Mouse (Mus musculus) spleen, adult 2 months (tissue): Measurements from ENCODE around the gene Commd8. TPM values are rescaled to one million over a fixed set of nuclear protein-coding genes. Genes with fewer than 3 reads are reported as not detected.
"Not testable (repeated sequence)": the region's sequence is repeated elsewhere in the genome, so short reads cannot be mapped to it uniquely, and the experiment has no call there.

Experiments
- DNase-seq, 2 experiments: peaks; one replicate each; pipeline versions ENCODE4 v3.0.0 to v3.0.0-alpha.2; 2012 to 2021; ENCODE audit warnings: low spot score in 2 of 2, low read depth in 1 of 2
- H3K27ac ChIP-seq: fragments of 200-500 bp; 2 replicates; pipeline ENCODE4 v1.5.1; 2012; ENCODE audit warnings: low read length, inconsistent platforms; ENCODE audit not compliant: insufficient read depth
- H3K27me3 ChIP-seq: fragments of 200-500 bp; 2 replicates; pipeline ENCODE4 v1.6.1; 2012; ENCODE audit warnings: mild to moderate bottlenecking, moderate library complexity, low read length, inconsistent platforms; ENCODE audit not compliant: control insufficient read depth, insufficient read depth
- H3K36me3 ChIP-seq: fragments of 200-500 bp; 2 replicates; pipeline ENCODE4 v1.6.1; 2012; ENCODE audit warnings: mild to moderate bottlenecking, low read length, inconsistent platforms; ENCODE audit not compliant: control insufficient read depth, insufficient read depth
- H3K4me1 ChIP-seq: fragments of 200-500 bp; 2 replicates; pipeline ENCODE4 v1.6.1; 2011; ENCODE audit warnings: inconsistent platforms; ENCODE audit not compliant: control insufficient read depth, insufficient read depth, insufficient read length
- H3K4me3 ChIP-seq: fragments of 200-500 bp; 2 replicates; pipeline ENCODE4 v1.5.1; 2011; ENCODE audit warnings: mild to moderate bottlenecking, inconsistent platforms; ENCODE audit not compliant: insufficient read depth, insufficient read length; ENCODE audit errors: extremely low read depth
- CTCF ChIP-seq: fragments of 200-500 bp; IDR thresholded peaks from 2 replicates; pipeline ENCODE4 v1.5.1; 2011; ENCODE audit warnings: mild to moderate bottlenecking, inconsistent platforms; ENCODE audit not compliant: insufficient read depth, insufficient read length, insufficient replicate concordance; ENCODE audit errors: extremely low read depth
- POLR2A ChIP-seq: fragments of 200-500 bp; IDR thresholded peaks from 2 replicates; pipeline ENCODE4 v1.6.1; 2011; ENCODE audit warnings: low read depth, low read length, inconsistent platforms
- WGBS: fragments of 180-500 bp; shearing (Covaris S2); methylation state at CpG from one replicate; pipeline ENCODE4 v1.1.7; 2018; 5-methylcytosine and 5-hydroxymethylcytosine counted together
- polyA plus RNA-seq: library from polyadenylated mRNA; depleted of rRNA; stranded (reverse); fragments of >200 nt; gene quantifications from 2 replicates; pipeline ENCODE4 v1.2.3, GENCODE M21; 2012

Commd8 gene
- polyA plus RNA-seq, 1 experiment = 5.2 TPM

GRCm38 (mm10) chr5:72159537-72159936 lies 8.5 kb downstream of the Commd8 start:
- 29% methylated on average over 6 of the region's 6 CpGs for WGBS
- TF ChIP-seq POLR2A = no peak
- no peak for TF ChIP-seq CTCF
- Histone ChIP-seq H3K27me3 (no peaks in the 10 kb centered on the region), H3K4me3 (no peak overlapping the region), H3K36me3 (peaks cover 23% of the 10 kb centered on the region), H3K4me1 (peaks cover 14% of the 10 kb centered on the region), H3K27ac (peak overlapping the region; percentile 6; the same call in 1 of the 2 replicates)
- DNase-seq = no peak

- WGBS = 93% methylated on average over 12 of the region's 12 CpGs
- H3K4me1 ChIP-seq = peaks cover 14% of the 10 kb centered on the region
- H3K36me3 ChIP-seq = peaks cover 23% of the 10 kb centered on the region
- no peak for TF ChIP-seq CTCF
- TF ChIP-seq POLR2A = no peak
- no peaks in the 10 kb centered on the region for H3K27me3 ChIP-seq
- H3K27ac ChIP-seq = no peak overlapping the region
- DNase-seq = no peak
- no peak overlapping the region for H3K4me3 ChIP-seq
These were observed 9.3 kb downstream of the Commd8 start for GRCm38 (mm10) chr5:72158667-72159066.

GRCm38 (mm10) chr5:72156598-72156997 lies 11.4 kb downstream of the Commd8 start:
- Histone ChIP-seq H3K4me3 (no peak overlapping the region), H3K27me3 (no peaks in the 10 kb centered on the region), H3K4me1 (peaks cover 13% of the 10 kb centered on the region; the same call in 1 of the 2 replicates), H3K27ac (no peak overlapping the region), H3K36me3 (peaks cover 22% of the 10 kb centered on the region)
- TF ChIP-seq POLR2A (no peak), CTCF (no peak)
- 82% methylated on average over 5 of the region's 5 CpGs for WGBS
- no peak for DNase-seq

- not testable (repeated sequence) for H3K27me3 ChIP-seq, H3K4me3 ChIP-seq, H3K27ac ChIP-seq, H3K4me1 ChIP-seq, DNase-seq
- H3K36me3 ChIP-seq = peaks cover 20% of the 10 kb centered on the region
- 89% methylated on average over 3 of the region's 3 CpGs for WGBS
These were observed 12.3 kb downstream of the Commd8 start for GRCm38 (mm10) chr5:72155686-72156085.

GRCm38 (mm10) chr5:72150870-72151269 lies 17.1 kb downstream of the Commd8 start:
- Histone ChIP-seq H3K4me1 (no peaks in the 10 kb centered on the region), H3K4me3 (no peak overlapping the region), H3K27ac (no peak overlapping the region), H3K27me3 (no peaks in the 10 kb centered on the region), H3K36me3 (peaks cover 2% of the 10 kb centered on the region; the same call in 1 of the 2 replicates)
- 96% methylated on average over 5 of the region's 5 CpGs for WGBS
- TF ChIP-seq CTCF = no peak
- TF ChIP-seq POLR2A = no peak
- DNase-seq = no peak

GRCm38 (mm10) chr5:72148679-72149078 lies 19.3 kb downstream of the Commd8 start:
- DNase-seq = no peak
- H3K4me3 ChIP-seq = no peak overlapping the region
- no peak overlapping the region for H3K27ac ChIP-seq
- no peaks in the 10 kb centered on the region; the same call in 1 of the 2 replicates for H3K36me3 ChIP-seq
- H3K27me3 ChIP-seq = no peaks in the 10 kb centered on the region
- no peaks in the 10 kb centered on the region for H3K4me1 ChIP-seq
- TF ChIP-seq CTCF (no peak), POLR2A (no peak)
- WGBS = 93% methylated on average over 5 of the region's 5 CpGs

- no peaks in the 10 kb centered on the region for H3K4me1 ChIP-seq
- TF ChIP-seq POLR2A (no peak), CTCF (no peak)
- no peak overlapping the region for H3K4me3 ChIP-seq
- no peak for DNase-seq
- H3K27ac ChIP-seq = no peak overlapping the region
- WGBS = 44% methylated on average over 1 of the region's 1 CpGs
- no peaks in the 10 kb centered on the region for H3K27me3 ChIP-seq
- H3K36me3 ChIP-seq = no peaks in the 10 kb centered on the region
These were observed 28.4 kb downstream of the Commd8 start for GRCm38 (mm10) chr5:72139619-72140018.
